Mouse (Mus musculus) embryonic facial prominence, embryonic 10.5 days (tissue): ENCODE data around the gene Rhbdl3. TPM values are rescaled to one million over a fixed set of nuclear protein-coding genes. Genes with fewer than 3 reads are reported as not detected.
"Not testable (repeated sequence)": the region's sequence is repeated elsewhere in the genome, so short reads cannot be mapped to it uniquely, and the experiment has no call there.

ENCODE experiments used
- DNase-seq: peaks from one replicate; pipeline ENCODE4 v3.0.0-alpha.2; 2017; ENCODE audit warnings: low spot score
- H3K27ac ChIP-seq: fragments of 300-500 bp; sonication (generic); replicated peaks from 2 replicates; pipeline ENCODE4 v1.5.1; 2016; ENCODE audit warnings: mild to moderate bottlenecking
- H3K27me3 ChIP-seq: fragments of 300-500 bp; sonication (generic); replicated peaks from 2 replicates; pipeline ENCODE4 v1.6.1; 2016; ENCODE audit warnings: low read depth, mild to moderate bottlenecking; ENCODE audit not compliant: poor library complexity, severe bottlenecking
- H3K36me3 ChIP-seq: fragments of 300-500 bp; sonication (generic); replicated peaks from 2 replicates; pipeline ENCODE4 v1.6.1; 2016; ENCODE audit warnings: mild to moderate bottlenecking, moderate library complexity
- H3K4me1 ChIP-seq: fragments of 300-500 bp; sonication (generic); 2 replicates; pipeline ENCODE4 v1.6.1; 2016
- H3K4me3 ChIP-seq: fragments of 300-500 bp; sonication (generic); 2 replicates; pipeline ENCODE4 v1.5.1; 2016; ENCODE audit warnings: mild to moderate bottlenecking, moderate library complexity
- H3K9me3 ChIP-seq: fragments of 300-500 bp; sonication (generic); 2 replicates; pipeline ENCODE4 v1.6.1; 2016; ENCODE audit warnings: mild to moderate bottlenecking
- WGBS: fragments of 180-500 bp; shearing (Covaris S2); methylation state at CpG from one replicate; pipeline ENCODE4 v1.1.7; 2016; 5-methylcytosine and 5-hydroxymethylcytosine counted together
- polyA plus RNA-seq: library from polyadenylated mRNA; unstranded; fragments of >200 nt; fragmentation: Nextera tagmentation; extraction: Ambion mirVana; gene quantifications from 2 replicates; pipeline ENCODE4 v1.2.1, GENCODE M21; 2016

The Rhbdl3 gene
- polyA plus RNA-seq, 1 experiment from 2014 or later: 2.1 TPM

- Histone ChIP-seq H3K4me3 (peak within 1 kb of the TSS; percentile 82), H3K27ac (peak within 1 kb of the TSS; percentile 93), H3K36me3 (peaks cover 25% of the 10 kb centered on the region), H3K27me3 (no peaks in the 10 kb centered on the region), H3K9me3 (no peaks in the 10 kb centered on the region), H3K4me1 (peaks cover 17% of the 10 kb centered on the region)
- peak; percentile 90 for DNase-seq
- WGBS: 3% methylated on average over 43 of the region's 43 CpGs
Observed at GRCm38 (mm10) chr11:80377712-80378451, 77.2 kb downstream of the Rhbdl3 start, which contains the start of gene 5730455P16Rik. Gene 5730455P16Rik (minus strand): TSS chr11:80378034.

- Histone ChIP-seq H3K4me1 (peaks cover 17% of the 10 kb centered on the region), H3K36me3 (peaks cover 18% of the 10 kb centered on the region), H3K4me3 (peak overlapping the region; percentile 82), H3K27ac (peak overlapping the region; percentile 93)
- 71% methylated on average over 2 of the region's 2 CpGs for WGBS
- H3K9me3 ChIP-seq, DNase-seq, H3K27me3 ChIP-seq: not testable (repeated sequence)
Observed at GRCm38 (mm10) chr11:80378452-80379068, 77.8 kb downstream of the Rhbdl3 start.

GRCm38 (mm10) chr11:80379184-80379583 is 78.5 kb downstream of the Rhbdl3 start:
- Histone ChIP-seq H3K4me1 (peaks cover 17% of the 10 kb centered on the region), H3K36me3 (peaks cover 12% of the 10 kb centered on the region)
- not testable (repeated sequence) for H3K27ac ChIP-seq, H3K9me3 ChIP-seq, DNase-seq, H3K27me3 ChIP-seq, H3K4me3 ChIP-seq
- 95% methylated on average over 7 of the region's 7 CpGs for WGBS

GRCm38 (mm10) chr11:80382626-80383018 is 81.9 kb downstream of the Rhbdl3 start:
- Histone ChIP-seq H3K4me3 (peak overlapping the region; percentile 96), H3K27me3 (no peaks in the 10 kb centered on the region), H3K4me1 (peaks cover 30% of the 10 kb centered on the region), H3K9me3 (no peaks in the 10 kb centered on the region), H3K36me3 (peaks cover 34% of the 10 kb centered on the region), H3K27ac (peak overlapping the region; percentile 99)
- 10% methylated on average over 12 of the region's 12 CpGs for WGBS
- DNase-seq: peak; percentile 40

- under 1% methylated on average over 33 of the region's 33 CpGs for WGBS
- peak; percentile 97 for DNase-seq
- Histone ChIP-seq H3K4me1 (peaks cover 30% of the 10 kb centered on the region), H3K36me3 (peaks cover 39% of the 10 kb centered on the region), H3K9me3 (no peaks in the 10 kb centered on the region), H3K27ac (peak within 1 kb of the TSS; percentile 99), H3K27me3 (no peaks in the 10 kb centered on the region), H3K4me3 (peak within 1 kb of the TSS; percentile 96)
Observed at GRCm38 (mm10) chr11:80383019-80383625, 82.4 kb downstream of the Rhbdl3 start, which contains the start of gene Zfp207. Gene Zfp207 (plus strand): TSS chr11:80383279.

- peak; percentile 60 for DNase-seq
Observed at GRCm38 (mm10) chr11:80383626-80384046, 82.9 kb downstream of the Rhbdl3 start.

GRCm38 (mm10) chr11:80384461-80384860 is 83.7 kb downstream of the Rhbdl3 start:
- Histone ChIP-seq H3K4me1 (peaks cover 30% of the 10 kb centered on the region), H3K9me3 (no peaks in the 10 kb centered on the region), H3K27me3 (no peaks in the 10 kb centered on the region), H3K36me3 (peaks cover 53% of the 10 kb centered on the region), H3K4me3 (peak overlapping the region; percentile 96), H3K27ac (peak overlapping the region; percentile 63)
- no peak for DNase-seq

More at GRCm38 (mm10) chr11:80383626-80384046, 82.9 kb downstream of the Rhbdl3 start:
- H3K4me3 ChIP-seq: peak overlapping the region; percentile 96
- WGBS: under 1% methylated on average over 20 of the region's 20 CpGs
- H3K27ac ChIP-seq: peak overlapping the region; percentile 99
- peaks cover 44% of the 10 kb centered on the region for H3K36me3 ChIP-seq
- H3K4me1 ChIP-seq: peaks cover 30% of the 10 kb centered on the region
- H3K27me3 ChIP-seq: no peaks in the 10 kb centered on the region
- no peaks in the 10 kb centered on the region for H3K9me3 ChIP-seq

GRCm38 (mm10) chr11:80385055-80385454 is 84.3 kb downstream of the Rhbdl3 start:
- Histone ChIP-seq H3K36me3 (peaks cover 58% of the 10 kb centered on the region), H3K4me1 (peaks cover 30% of the 10 kb centered on the region), H3K4me3 (peak overlapping the region; percentile 96), H3K9me3 (no peaks in the 10 kb centered on the region), H3K27me3 (no peaks in the 10 kb centered on the region), H3K27ac (no peak overlapping the region)
- 74% methylated on average over 4 of the region's 4 CpGs for WGBS
- no peak for DNase-seq

GRCm38 (mm10) chr11:80386790-80387189 is 86.1 kb downstream of the Rhbdl3 start:
- WGBS: 86% methylated on average over 2 of the region's 2 CpGs
- H3K27ac ChIP-seq: no peak overlapping the region
- peaks cover 30% of the 10 kb centered on the region for H3K4me1 ChIP-seq
- peak overlapping the region; percentile 96 for H3K4me3 ChIP-seq
- H3K27me3 ChIP-seq: no peaks in the 10 kb centered on the region
- no peak for DNase-seq
- H3K36me3 ChIP-seq: peaks cover 76% of the 10 kb centered on the region
- no peaks in the 10 kb centered on the region for H3K9me3 ChIP-seq

GRCm38 (mm10) chr11:80389885-80390284 is 89.2 kb downstream of the Rhbdl3 start:
- Histone ChIP-seq H3K27ac (no peak overlapping the region), H3K4me3 (no peak overlapping the region), H3K9me3 (no peaks in the 10 kb centered on the region), H3K36me3 (peaks cover 100% of the 10 kb centered on the region), H3K27me3 (no peaks in the 10 kb centered on the region), H3K4me1 (peaks cover 21% of the 10 kb centered on the region)
- DNase-seq: no peak
- 89% methylated on average over 1 of the region's 1 CpGs for WGBS

- WGBS: 93% methylated on average over 2 of the region's 2 CpGs
- DNase-seq: no peak
- H3K4me1 ChIP-seq: peaks cover 5% of the 10 kb centered on the region
- H3K27ac ChIP-seq: no peak overlapping the region
- no peaks in the 10 kb centered on the region for H3K9me3 ChIP-seq
- no peaks in the 10 kb centered on the region for H3K27me3 ChIP-seq
- peaks cover 100% of the 10 kb centered on the region for H3K36me3 ChIP-seq
- no peak overlapping the region for H3K4me3 ChIP-seq
Observed at GRCm38 (mm10) chr11:80391407-80392120, 90.9 kb downstream of the Rhbdl3 start.

- H3K27me3 ChIP-seq: no peaks in the 10 kb centered on the region
- H3K27ac ChIP-seq: no peak overlapping the region
- 96% methylated on average over 3 of the region's 3 CpGs for WGBS
- no peaks in the 10 kb centered on the region for H3K4me1 ChIP-seq
- H3K4me3 ChIP-seq: no peak overlapping the region
- H3K36me3 ChIP-seq: peaks cover 100% of the 10 kb centered on the region
- DNase-seq: no peak
- no peaks in the 10 kb centered on the region for H3K9me3 ChIP-seq
Observed at GRCm38 (mm10) chr11:80395930-80396329, 95.2 kb downstream of the Rhbdl3 start.
